Mouse (Mus musculus) kidney, adult 2 months (tissue): ENCODE results near the gene Ginm1.

Experiments
- CTCF ChIP-seq: fragments of 200-500 bp; conservative IDR thresholded peaks from 2 replicates; pipeline ENCODE4 v1.5.1; 2011; ENCODE audit warnings: low read depth, mild to moderate bottlenecking, control low read depth, low read length, moderate library complexity, mixed read lengths; ENCODE audit not compliant: insufficient read depth, insufficient read length
- POLR2A ChIP-seq: fragments of 200-500 bp; IDR thresholded peaks from one replicate; pipeline ENCODE4 v1.6.1; 2011; ENCODE audit warnings: low read depth, low read length, control low read depth

DNA sequence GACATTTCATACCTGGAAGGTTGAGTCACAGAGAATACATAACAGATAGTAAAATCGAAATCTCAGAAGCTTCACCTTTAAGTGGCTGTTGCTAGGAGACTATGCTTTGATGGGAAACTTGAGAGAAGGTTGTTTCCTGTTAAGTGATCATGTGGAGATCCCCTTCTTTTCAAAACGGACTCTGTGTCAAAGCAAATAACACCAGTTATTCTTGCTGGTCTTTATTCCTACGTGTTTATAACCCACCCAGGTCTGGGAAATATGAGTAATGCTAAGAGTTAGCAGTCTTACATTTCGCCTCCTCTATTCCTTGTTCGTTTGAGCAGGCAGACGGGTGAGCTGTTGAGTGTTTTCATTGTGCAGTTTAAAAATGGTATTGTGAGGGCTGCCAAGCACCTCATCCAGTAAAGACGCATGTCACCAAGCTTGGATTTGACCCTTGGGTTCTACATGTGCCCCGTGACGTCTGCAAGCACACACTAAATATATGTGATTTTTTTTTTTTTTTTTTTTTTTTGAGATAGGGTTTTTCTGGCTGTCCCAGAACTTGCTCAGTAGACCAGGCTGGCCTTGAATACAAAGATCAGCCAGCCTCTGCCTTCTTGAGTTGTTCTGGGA, 32.1 kb upstream of the Ginm1 start:
- no peak for TF ChIP-seq POLR2A
- no peak for TF ChIP-seq CTCF
